Mouse (Mus musculus) layer of hippocampus, adult 6 months (tissue): ENCODE results near the gene Btbd35f12. TPM values are rescaled to one million over a fixed set of nuclear protein-coding genes. Genes with fewer than 3 reads are reported as not detected.

ENCODE experiments used
- long read RNA-seq, 2 experiments: library from polyadenylated mRNA; unstranded; transcript quantifications; one replicate each; pipeline ENCODE4 v2.0.0; 2019 to 2020
- polyA plus RNA-seq: library from polyadenylated mRNA; unstranded; fragments of <200 nt; fragmentation: Nextera tagmentation; gene quantifications from 2 replicates; pipeline ENCODE4 v1.2.3, GENCODE M21; 2021

Gene Btbd35f12
- not detected in 2 replicates for polyA plus RNA-seq
- long read RNA-seq, experiment 1: 0 reads
- long read RNA-seq, experiment 2: 0 reads

GRCm38 (mm10) chrX:33313079-33313478 lies at the start of gene Btbd35f12:
Gene Btbd35f12 (plus strand): TSS chrX:33313379.

Other genes with a start within 250 kb of the Btbd35f12 start
- gene Spin2-ps6, start 78.5 kb upstream of the Btbd35f12 start, polyA plus RNA-seq: not detected in 2 replicates